Mouse (Mus musculus): ENCODE data around the gene 4930402K13Rik.
A peak's percentile ranks its signal among the peaks of the same experiment; 100 is the strongest.
"Not testable (repeated sequence)": the region's sequence is repeated elsewhere in the genome, so short reads cannot be mapped to it uniquely, and the experiment has no call there.

The 4930402K13Rik gene

DNA sequence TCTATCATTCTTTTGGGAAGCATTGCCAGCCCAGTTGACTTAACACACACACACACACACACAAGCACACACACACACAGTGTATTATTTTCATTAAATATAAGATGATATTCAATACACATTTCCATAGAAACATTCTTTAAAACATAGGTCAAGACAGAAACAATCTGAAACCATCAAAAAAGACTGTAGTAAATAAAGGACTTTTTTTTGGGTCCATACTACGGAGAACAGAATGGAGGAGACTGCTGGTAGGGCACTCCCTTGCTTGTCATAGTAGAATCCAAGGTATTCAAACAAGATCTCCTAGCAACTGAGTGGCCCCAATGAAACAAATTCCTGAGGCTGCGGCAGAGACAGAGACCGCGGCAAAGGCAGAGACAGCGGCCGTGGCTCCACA, at the start of gene 4930402K13Rik:
Gene 4930402K13Rik (plus strand): TSS at position 301 of the 400 bp plus-strand sequence.
- H3K36me3 ChIP-seq (ENCODE audit: insufficient read depth, low read length): no peaks in the 10 kb centered on the region
- no peak within 1 kb of the TSS for H3K4me3 ChIP-seq (replicated peaks; ENCODE audit: low read length)
- TF ChIP-seq CTCF (conservative IDR thresholded peaks at IDR 0.05; ENCODE audit: low read length): no peak
- no peak for TF ChIP-seq NANOG (IDR thresholded peaks at IDR 0.05; ENCODE audit: borderline replicate concordance, low read length)
- no peak for TF ChIP-seq POU5F1 (IDR thresholded peaks at IDR 0.05; ENCODE audit: borderline replicate concordance, low read length)
- H3K27me3 ChIP-seq (ENCODE audit: insufficient read depth, low read length): no peaks in the 10 kb centered on the region
- H3K4me1 ChIP-seq (replicated peaks; ENCODE audit: low read depth, low read length): no peaks in the 10 kb centered on the region
- H3K9me3 ChIP-seq (ENCODE audit: low read length): peaks cover 15% of the 10 kb centered on the region

DNA sequence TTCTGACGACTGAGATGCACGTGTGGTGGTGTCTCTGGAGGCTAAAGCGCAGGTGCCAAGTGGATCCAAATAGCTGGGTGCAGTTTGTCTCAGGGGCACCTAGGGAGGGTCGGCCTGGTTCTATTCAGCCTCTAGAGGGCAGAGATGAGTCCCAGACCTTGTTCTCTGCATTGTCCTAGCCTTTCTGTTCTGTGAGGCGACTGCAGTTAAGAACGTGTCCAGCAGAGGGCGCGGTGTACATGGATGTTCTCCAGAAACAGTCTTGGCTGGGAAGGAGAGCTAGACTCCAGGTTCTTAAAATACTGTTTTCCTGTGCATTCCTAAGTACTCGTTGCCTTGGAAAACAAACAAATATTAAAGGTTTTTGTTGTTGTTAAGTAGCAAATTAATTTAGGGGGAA, 43.4 kb upstream of the 4930402K13Rik start:
- H3K27me3 ChIP-seq (ENCODE audit: insufficient read depth, low read length): not testable (repeated sequence)
- TF ChIP-seq CTCF (conservative IDR thresholded peaks at IDR 0.05; ENCODE audit: low read length): peak; percentile 27

DNA sequence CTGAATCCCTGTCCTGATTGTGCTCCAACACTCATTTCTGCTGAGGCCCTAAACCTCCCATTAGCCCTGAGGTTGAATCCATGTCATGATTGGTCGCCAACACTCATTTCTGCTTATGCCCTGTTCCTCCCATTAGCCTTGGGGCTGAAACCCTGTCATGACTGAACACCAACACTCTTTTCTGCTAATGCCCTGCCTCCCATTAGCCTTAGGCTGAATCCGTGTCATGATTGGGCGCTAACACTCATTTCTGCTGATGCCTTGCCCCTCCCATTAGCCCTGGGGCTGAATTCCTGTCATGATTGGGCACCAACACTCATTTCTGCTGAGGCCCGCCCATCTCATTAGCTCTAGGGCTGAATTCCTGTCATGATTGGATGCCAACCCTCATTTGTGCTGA, 42.3 kb upstream of the 4930402K13Rik start:
- no peaks in the 10 kb centered on the region for H3K27me3 ChIP-seq (ENCODE audit: insufficient read depth, low read length)
- no peak overlapping the region for H3K4me3 ChIP-seq (replicated peaks; ENCODE audit: low read length)
- no peak for TF ChIP-seq POU5F1 (IDR thresholded peaks at IDR 0.05; ENCODE audit: borderline replicate concordance, low read length)
- no peak for TF ChIP-seq CTCF (conservative IDR thresholded peaks at IDR 0.05; ENCODE audit: low read length)
- no peak for TF ChIP-seq NANOG (IDR thresholded peaks at IDR 0.05; ENCODE audit: borderline replicate concordance, low read length)
- H3K4me1 ChIP-seq (replicated peaks; ENCODE audit: low read depth, low read length): no peaks in the 10 kb centered on the region
- H3K9me3 ChIP-seq (ENCODE audit: low read length): peaks cover 7% of the 10 kb centered on the region; the same call in 1 of the 2 replicates
- no peaks in the 10 kb centered on the region for H3K36me3 ChIP-seq (ENCODE audit: insufficient read depth, low read length)

More for the DNA sequence above, 43.4 kb upstream of the 4930402K13Rik start:
- not testable (repeated sequence) for H3K4me3 ChIP-seq (replicated peaks; ENCODE audit: low read length); H3K36me3 ChIP-seq (ENCODE audit: insufficient read depth, low read length); H3K9me3 ChIP-seq (ENCODE audit: low read length); H3K4me1 ChIP-seq (replicated peaks; ENCODE audit: low read depth, low read length)

DNA sequence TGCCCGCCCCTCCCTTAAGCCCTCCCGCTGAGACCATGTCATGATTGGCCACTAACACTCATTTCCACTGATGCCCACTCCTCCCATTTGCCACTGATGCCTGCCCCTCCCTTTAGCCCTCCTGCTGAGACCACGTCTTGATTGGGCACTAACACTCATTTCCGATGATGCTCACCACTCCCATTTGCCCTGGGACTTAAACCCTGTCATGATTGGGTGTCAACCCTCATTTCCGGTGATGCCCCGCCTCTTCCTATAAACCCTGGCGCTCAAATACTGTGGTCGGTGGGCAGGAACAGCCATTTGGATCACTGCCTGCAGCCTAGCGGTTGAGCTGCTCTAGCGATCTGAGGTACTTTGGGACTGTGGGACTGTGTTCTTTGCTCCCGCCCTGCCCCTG, 41.6 kb upstream of the 4930402K13Rik start, which contains the start of gene Fthl17f:
Gene Fthl17f (plus strand): TSS at position 301 of the 400 bp plus-strand sequence.
- not testable (repeated sequence) for H3K9me3 ChIP-seq (ENCODE audit: low read length); H3K4me3 ChIP-seq (replicated peaks; ENCODE audit: low read length); H3K4me1 ChIP-seq (replicated peaks; ENCODE audit: low read depth, low read length); H3K36me3 ChIP-seq (ENCODE audit: insufficient read depth, low read length); H3K27me3 ChIP-seq (ENCODE audit: insufficient read depth, low read length)

DNA sequence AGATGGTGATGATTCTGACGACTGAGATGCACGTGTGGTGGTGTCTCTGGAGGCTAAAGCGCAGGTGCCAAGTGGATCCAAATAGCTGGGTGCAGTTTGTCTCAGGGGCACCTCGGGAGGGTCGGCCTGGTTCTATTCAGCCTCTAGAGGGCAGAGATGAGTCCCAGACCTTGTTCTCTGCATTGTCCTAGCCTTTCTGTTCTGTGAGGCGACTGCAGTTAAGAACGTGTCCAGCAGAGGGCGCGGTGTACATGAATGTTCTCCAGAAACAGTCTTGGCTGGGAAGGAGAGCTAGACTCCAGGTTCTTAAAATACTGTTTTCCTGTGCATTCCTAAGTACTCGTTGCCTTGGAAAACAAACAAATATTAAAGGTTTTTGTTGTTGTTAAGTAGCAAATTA, 26.7 kb upstream of the 4930402K13Rik start:
- H3K4me1 ChIP-seq (replicated peaks; ENCODE audit: low read depth, low read length); H3K36me3 ChIP-seq (ENCODE audit: insufficient read depth, low read length); H3K9me3 ChIP-seq (ENCODE audit: low read length); H3K4me3 ChIP-seq (replicated peaks; ENCODE audit: low read length); H3K27me3 ChIP-seq (ENCODE audit: insufficient read depth, low read length): not testable (repeated sequence)

DNA sequence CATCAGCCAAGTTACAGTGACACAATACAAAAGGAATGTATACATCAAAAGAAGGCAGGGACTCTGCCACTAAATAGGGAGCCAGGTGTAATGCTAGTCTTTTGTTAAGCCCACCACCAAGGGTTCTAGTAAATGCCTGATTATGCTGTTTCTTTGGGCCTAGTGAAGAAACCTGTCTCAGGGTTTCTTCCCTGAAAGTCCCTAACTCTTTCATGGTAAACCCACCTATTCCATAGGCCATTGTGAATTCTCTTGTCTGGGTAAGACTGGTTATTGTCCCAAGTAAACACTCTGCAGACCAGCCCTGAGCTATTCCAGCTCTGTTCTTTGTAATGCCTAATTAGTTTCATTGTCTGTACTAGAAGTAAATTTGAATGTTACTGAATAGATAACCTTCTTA, 9.3 kb upstream of the 4930402K13Rik start:
- not testable (repeated sequence) for H3K9me3 ChIP-seq (ENCODE audit: low read length); H3K4me1 ChIP-seq (replicated peaks; ENCODE audit: low read depth, low read length); H3K4me3 ChIP-seq (replicated peaks; ENCODE audit: low read length); H3K36me3 ChIP-seq (ENCODE audit: insufficient read depth, low read length); H3K27me3 ChIP-seq (ENCODE audit: insufficient read depth, low read length)
- peak; percentile 37; the same call in 1 of the 2 replicates for TF ChIP-seq NANOG (IDR thresholded peaks at IDR 0.05; ENCODE audit: borderline replicate concordance, low read length)

DNA sequence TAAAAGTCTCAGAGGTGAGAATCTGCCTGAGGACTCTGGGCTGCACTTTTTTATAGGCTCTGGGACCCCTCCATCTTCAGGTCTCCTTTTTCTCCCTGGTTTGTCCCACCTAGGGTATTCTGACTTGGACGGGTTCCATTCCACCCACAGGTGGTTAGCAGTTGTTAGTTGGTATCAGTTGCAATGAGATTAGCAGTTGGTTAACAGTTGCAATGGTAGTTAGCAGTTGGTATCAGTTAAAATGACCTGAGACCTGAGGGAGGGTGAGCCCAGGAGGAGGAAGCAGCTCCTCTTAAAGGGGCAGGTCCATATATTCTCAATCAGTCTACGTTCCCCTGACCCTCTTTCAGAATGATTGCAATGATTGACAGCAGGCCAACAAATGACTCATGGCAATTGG, 6.0 kb downstream of the 4930402K13Rik start:
- H3K4me1 ChIP-seq (replicated peaks; ENCODE audit: low read depth, low read length): no peaks in the 10 kb centered on the region
- TF ChIP-seq NANOG (IDR thresholded peaks at IDR 0.05; ENCODE audit: borderline replicate concordance, low read length) (no peak), CTCF (conservative IDR thresholded peaks at IDR 0.05; ENCODE audit: low read length) (no peak), POU5F1 (IDR thresholded peaks at IDR 0.05; ENCODE audit: borderline replicate concordance, low read length) (no peak)
- H3K9me3 ChIP-seq (ENCODE audit: low read length): peaks cover 20% of the 10 kb centered on the region
- no peaks in the 10 kb centered on the region for H3K36me3 ChIP-seq (ENCODE audit: insufficient read depth, low read length)
- H3K4me3 ChIP-seq (replicated peaks; ENCODE audit: low read length): no peak overlapping the region
- H3K27me3 ChIP-seq (ENCODE audit: insufficient read depth, low read length): no peaks in the 10 kb centered on the region

DNA sequence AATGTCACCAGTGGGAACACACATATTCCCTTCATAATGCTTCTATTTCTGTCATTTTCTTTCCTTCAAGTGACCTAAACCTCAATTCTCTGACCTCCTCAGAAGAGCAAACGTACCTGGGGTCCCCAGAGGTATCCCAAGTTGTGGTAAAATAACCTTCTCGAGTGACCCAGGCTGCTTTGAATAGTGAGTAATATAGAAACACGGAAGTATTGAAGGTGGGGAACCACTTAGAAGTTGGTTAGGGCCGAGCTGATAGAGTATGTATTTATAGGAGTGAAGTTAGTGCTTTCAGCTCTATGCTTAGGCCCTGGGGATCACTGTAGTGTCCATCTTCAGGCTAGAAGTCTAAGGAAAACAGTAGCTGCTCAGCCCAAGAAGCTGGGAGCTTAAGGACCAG, 20.6 kb downstream of the 4930402K13Rik start:
- TF ChIP-seq POU5F1 (IDR thresholded peaks at IDR 0.05; ENCODE audit: borderline replicate concordance, low read length) (no peak), NANOG (IDR thresholded peaks at IDR 0.05; ENCODE audit: borderline replicate concordance, low read length) (no peak), CTCF (conservative IDR thresholded peaks at IDR 0.05; ENCODE audit: low read length) (no peak)
- Histone ChIP-seq H3K4me3 (replicated peaks; ENCODE audit: low read length) (no peak overlapping the region), H3K36me3 (ENCODE audit: insufficient read depth, low read length) (no peaks in the 10 kb centered on the region), H3K27me3 (ENCODE audit: insufficient read depth, low read length) (no peaks in the 10 kb centered on the region), H3K9me3 (ENCODE audit: low read length) (no peaks in the 10 kb centered on the region), H3K4me1 (replicated peaks; ENCODE audit: low read depth, low read length) (no peaks in the 10 kb centered on the region)

DNA sequence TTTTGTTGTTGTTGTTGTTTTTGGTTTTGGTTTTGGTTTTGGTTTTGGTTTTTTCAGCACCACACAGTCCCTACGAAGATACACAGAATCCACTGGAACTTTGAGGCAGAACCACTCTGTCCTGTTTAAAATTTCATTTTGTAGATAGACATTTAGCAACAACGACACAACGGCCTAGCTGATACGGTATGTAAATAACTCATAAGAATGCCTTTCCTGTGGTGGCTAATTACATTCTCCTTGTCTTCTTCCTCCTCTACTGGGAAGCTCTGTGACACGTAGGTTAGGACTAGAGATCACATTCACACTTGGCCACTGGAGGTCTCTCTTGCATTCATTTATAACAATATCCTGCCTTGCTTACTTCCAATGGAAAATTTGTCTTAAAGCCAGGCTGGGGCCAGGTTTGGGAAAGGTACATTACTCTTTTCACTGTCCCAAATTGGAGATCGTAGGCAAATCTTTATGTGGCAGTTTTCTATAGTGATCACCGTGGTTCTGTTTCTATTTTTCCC, 24.0 kb downstream of the 4930402K13Rik start:
- Histone ChIP-seq H3K4me1 (replicated peaks; ENCODE audit: low read depth, low read length) (no peaks in the 10 kb centered on the region), H3K27me3 (ENCODE audit: insufficient read depth, low read length) (no peaks in the 10 kb centered on the region), H3K9me3 (ENCODE audit: low read length) (no peaks in the 10 kb centered on the region), H3K36me3 (ENCODE audit: insufficient read depth, low read length) (no peaks in the 10 kb centered on the region), H3K4me3 (replicated peaks; ENCODE audit: low read length) (no peak overlapping the region)
- TF ChIP-seq CTCF (conservative IDR thresholded peaks at IDR 0.05; ENCODE audit: low read length) (no peak), POU5F1 (IDR thresholded peaks at IDR 0.05; ENCODE audit: borderline replicate concordance, low read length) (no peak), NANOG (IDR thresholded peaks at IDR 0.05; ENCODE audit: borderline replicate concordance, low read length) (no peak)

Measured in E14TG2a.4 (cell line).